Mouse (Mus musculus) cerebellum, adult 2 months (tissue): ENCODE measurements at regions not wholly inside any gene's neighbourhood (a gene's known extent, or its start where the extent isn't known, plus 50 kb on each side); places are given as distances from the start of the nearest gene placed in this dataset.
"Not testable (repeated sequence)": the region's sequence is repeated elsewhere in the genome, so short reads cannot be mapped to it uniquely, and the experiment has no call there.

Source experiments
- DNase-seq, 2 experiments: peaks; one replicate each; pipeline ENCODE4 v3.0.0; 2021
- H3K27ac ChIP-seq: fragments of 200-500 bp; 2 replicates; pipeline ENCODE4 v1.5.1; 2012; ENCODE audit warnings: low read length, control low read depth, inconsistent platforms; ENCODE audit not compliant: insufficient read depth
- H3K27me3 ChIP-seq: fragments of 200-500 bp; 2 replicates; pipeline ENCODE4 v1.6.1; 2012; ENCODE audit warnings: inconsistent platforms, mild to moderate bottlenecking, low read length, moderate library complexity; ENCODE audit not compliant: control insufficient read depth, insufficient read depth
- H3K4me1 ChIP-seq: fragments of 200-500 bp; 2 replicates; pipeline ENCODE4 v1.6.1; 2011; ENCODE audit warnings: low read length; ENCODE audit not compliant: control insufficient read depth, insufficient read depth
- H3K4me3 ChIP-seq: fragments of 200-500 bp; replicated peaks from 2 replicates; pipeline ENCODE3; 2011; ENCODE audit warnings: mild to moderate bottlenecking, low read depth, low read length, control low read depth; ENCODE audit not compliant: insufficient read depth
- CTCF ChIP-seq: fragments of 200-500 bp; IDR thresholded peaks from 2 replicates; pipeline ENCODE4 v1.5.1; 2011; ENCODE audit warnings: low read depth, mild to moderate bottlenecking, control low read depth, low read length, moderate library complexity, borderline replicate concordance; ENCODE audit not compliant: insufficient read depth
- POLR2A ChIP-seq: fragments of 200-500 bp; IDR thresholded peaks from 2 replicates; pipeline ENCODE4 v1.6.1; 2011; ENCODE audit warnings: low read length, control low read depth, borderline replicate concordance; ENCODE audit not compliant: insufficient read depth
- WGBS: fragments of 180-500 bp; shearing (Covaris S2); methylation state at CpG from one replicate; pipeline ENCODE4 v1.1.7; 2018; 5-methylcytosine and 5-hydroxymethylcytosine counted together

GRCm38 (mm10) chr1:18058211-18058971, 87.3 kb downstream of the Crisp4 start:
- WGBS = under 1% methylated on average over 77 of the region's 77 CpGs
- Histone ChIP-seq H3K27me3 (no peaks in the 10 kb centered on the region; the same call in 1 of the 2 replicates), H3K4me3 (peak overlapping the region; percentile 28), H3K27ac (no peak overlapping the region), H3K4me1 (no peaks in the 10 kb centered on the region; the same call in 1 of the 2 replicates)
- no peak for TF ChIP-seq POLR2A
- TF ChIP-seq CTCF = no peak
- peak; percentile 2 to 18 for DNase-seq

GRCm38 (mm10) chr1:18057646-18058210, 88.0 kb downstream of the Crisp4 start:
- H3K27ac ChIP-seq = no peak overlapping the region
- no peaks in the 10 kb centered on the region; the same call in 1 of the 2 replicates for H3K27me3 ChIP-seq
- WGBS = 1% methylated on average over 26 of the region's 26 CpGs
- no peak for TF ChIP-seq CTCF
- TF ChIP-seq POLR2A = no peak
- peak overlapping the region; percentile 36 for H3K4me3 ChIP-seq
- no peaks in the 10 kb centered on the region; the same call in 1 of the 2 replicates for H3K4me1 ChIP-seq
- peak in 1 of 2 experiments; percentile 6 for DNase-seq

DNA sequence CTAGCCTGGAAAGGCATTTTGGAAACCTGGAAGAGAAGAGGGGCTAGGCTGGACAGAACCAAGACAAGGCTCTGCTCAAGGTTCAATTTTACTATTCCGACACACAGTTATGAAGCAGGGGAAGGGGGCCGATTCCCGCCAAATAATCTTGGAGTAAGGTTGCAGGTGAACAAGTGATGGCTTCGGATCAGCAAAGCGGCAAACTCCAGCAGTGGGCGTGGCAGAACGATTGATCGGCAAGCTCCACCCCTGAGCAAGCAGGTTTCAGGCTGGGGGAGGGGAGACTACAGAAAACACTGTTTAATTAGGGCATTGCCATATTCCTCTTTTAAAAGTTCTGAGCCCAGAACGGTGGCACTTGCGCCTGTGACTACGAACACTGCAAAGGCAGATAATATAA, 88.7 kb downstream of the Crisp4 start:
- not testable (repeated sequence) for H3K27me3 ChIP-seq, H3K4me3 ChIP-seq, H3K27ac ChIP-seq, DNase-seq, H3K4me1 ChIP-seq
- WGBS = 12% methylated on average over 11 of the region's 11 CpGs

DNA sequence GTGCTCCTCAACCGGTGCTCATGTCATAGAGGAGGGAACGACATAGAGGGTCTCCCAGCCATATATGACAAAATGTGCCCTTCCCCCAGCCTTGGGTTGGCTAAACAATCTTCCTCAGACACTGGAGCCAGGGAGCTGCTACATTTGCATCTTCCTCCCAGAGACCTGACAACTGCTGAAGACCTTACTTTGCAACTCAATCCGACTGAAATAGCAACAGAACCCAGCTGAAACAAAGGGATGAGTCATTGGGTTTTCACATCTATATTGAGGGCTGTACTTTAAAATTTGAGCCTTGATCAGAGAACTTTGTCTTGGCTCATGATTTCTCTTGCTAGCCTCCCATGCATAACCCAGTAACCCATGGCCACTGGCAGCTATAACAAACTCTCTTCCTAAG, 115.5 kb downstream of the Crisp4 start:
- DNase-seq = no peak
- TF ChIP-seq CTCF (no peak), POLR2A (no peak)
- no peaks in the 10 kb centered on the region for H3K27me3 ChIP-seq
- H3K4me3 ChIP-seq = no peak overlapping the region
- WGBS = 64% methylated on average over 3 of the region's 3 CpGs
- H3K27ac ChIP-seq = no peak overlapping the region
- H3K4me1 ChIP-seq = no peaks in the 10 kb centered on the region

DNA sequence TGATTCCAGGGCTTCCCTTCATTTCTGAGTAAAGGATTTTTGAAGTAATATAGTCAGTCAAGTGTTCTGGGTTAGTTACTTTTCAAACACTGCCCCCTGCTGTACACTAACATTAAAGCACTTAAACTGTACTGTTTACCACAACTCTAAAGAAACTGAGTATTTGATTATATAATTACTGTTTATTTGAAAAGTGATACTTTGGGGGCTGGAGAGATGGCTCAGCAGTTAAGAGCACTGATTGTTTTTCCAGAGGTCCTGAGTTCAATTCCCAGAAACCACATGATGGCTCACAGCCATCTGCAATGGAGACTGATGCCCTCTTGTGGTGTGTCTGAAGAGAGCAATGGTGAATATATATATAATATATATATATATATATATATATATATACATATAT, 132.8 kb downstream of the Crisp4 start:
- not testable (repeated sequence) for H3K4me3 ChIP-seq, H3K27ac ChIP-seq, H3K4me1 ChIP-seq, H3K27me3 ChIP-seq, DNase-seq

DNA sequence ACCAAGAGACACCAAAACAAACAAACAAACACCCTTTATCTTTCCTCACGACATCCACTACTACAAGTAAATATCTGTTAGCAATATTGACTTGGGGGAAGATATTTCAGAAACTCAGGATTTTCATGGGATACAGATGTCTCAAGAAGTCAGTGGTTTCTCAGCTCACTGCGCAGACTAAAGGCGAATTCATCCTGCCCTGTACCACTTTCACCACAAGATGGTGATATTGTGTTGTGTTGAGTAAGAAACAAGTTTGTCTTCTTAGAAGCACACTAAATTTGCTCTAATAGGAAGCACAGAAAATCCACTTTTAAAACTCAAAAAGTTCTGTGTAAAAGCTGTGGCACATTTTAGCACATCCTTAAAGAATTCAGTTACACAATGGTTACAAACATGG, 165.1 kb downstream of the Crisp4 start:
- peak in 1 of 2 experiments; percentile 1 for DNase-seq
- Histone ChIP-seq H3K27me3 (no peaks in the 10 kb centered on the region), H3K4me1 (no peaks in the 10 kb centered on the region), H3K27ac (no peak overlapping the region), H3K4me3 (no peak overlapping the region)
- 13% methylated on average over 3 of the region's 3 CpGs for WGBS
- no peak; the same call in 1 of the 2 replicates for TF ChIP-seq CTCF
- TF ChIP-seq POLR2A = no peak

GRCm38 (mm10) chr1:17978086-17978485, 167.6 kb downstream of the Crisp4 start:
- Histone ChIP-seq H3K27ac (no peak overlapping the region), H3K4me1 (no peaks in the 10 kb centered on the region), H3K27me3 (no peaks in the 10 kb centered on the region), H3K4me3 (no peak overlapping the region)
- no peak for TF ChIP-seq CTCF
- no peak for TF ChIP-seq POLR2A
- 79% methylated on average over 2 of the region's 2 CpGs for WGBS
- DNase-seq = no peak

DNA sequence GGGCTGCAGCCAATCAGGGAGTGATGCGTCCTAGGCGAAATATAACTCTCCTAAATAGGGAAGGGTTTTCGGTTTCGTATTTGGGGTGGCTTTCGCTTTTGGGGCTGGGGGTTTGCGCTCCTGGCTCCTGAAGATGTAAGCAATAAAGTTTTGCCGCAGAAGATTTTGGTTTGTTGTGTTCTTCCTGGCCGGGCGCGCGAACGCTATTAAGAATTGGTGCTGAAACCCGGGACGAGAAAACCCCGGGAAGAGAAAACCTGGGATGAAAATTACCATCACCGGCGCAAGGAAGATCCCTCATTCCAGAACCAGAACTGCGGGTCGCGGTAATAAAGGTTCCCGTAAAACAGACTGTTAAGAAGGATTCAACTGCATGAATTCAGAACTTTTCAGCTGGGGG, 188.8 kb downstream of the Crisp4 start:
- peak in 1 of 2 experiments; percentile 2 for DNase-seq
- H3K4me1 ChIP-seq, H3K4me3 ChIP-seq, H3K27me3 ChIP-seq, H3K27ac ChIP-seq: not testable (repeated sequence)
- WGBS = 97% methylated on average over 21 of the region's 21 CpGs

- H3K4me3 ChIP-seq, H3K27ac ChIP-seq, H3K4me1 ChIP-seq, H3K27me3 ChIP-seq, DNase-seq: not testable (repeated sequence)
- 82% methylated on average over 4 of the region's 4 CpGs for WGBS
These were observed 213.4 kb downstream of the Crisp4 start for GRCm38 (mm10) chr1:17932108-17932810.
